Mouse (Mus musculus) kidney, adult 2 months (tissue): ENCODE results near the gene Hoxc6.

Experiments used
- CTCF ChIP-seq: fragments of 200-500 bp; conservative IDR thresholded peaks from 2 replicates; pipeline ENCODE4 v1.5.1; 2011; ENCODE audit warnings: low read depth, mild to moderate bottlenecking, control low read depth, low read length, moderate library complexity, mixed read lengths; ENCODE audit not compliant: insufficient read depth, insufficient read length
- POLR2A ChIP-seq: fragments of 200-500 bp; IDR thresholded peaks from one replicate; pipeline ENCODE4 v1.6.1; 2011; ENCODE audit warnings: low read depth, low read length, control low read depth

DNA sequence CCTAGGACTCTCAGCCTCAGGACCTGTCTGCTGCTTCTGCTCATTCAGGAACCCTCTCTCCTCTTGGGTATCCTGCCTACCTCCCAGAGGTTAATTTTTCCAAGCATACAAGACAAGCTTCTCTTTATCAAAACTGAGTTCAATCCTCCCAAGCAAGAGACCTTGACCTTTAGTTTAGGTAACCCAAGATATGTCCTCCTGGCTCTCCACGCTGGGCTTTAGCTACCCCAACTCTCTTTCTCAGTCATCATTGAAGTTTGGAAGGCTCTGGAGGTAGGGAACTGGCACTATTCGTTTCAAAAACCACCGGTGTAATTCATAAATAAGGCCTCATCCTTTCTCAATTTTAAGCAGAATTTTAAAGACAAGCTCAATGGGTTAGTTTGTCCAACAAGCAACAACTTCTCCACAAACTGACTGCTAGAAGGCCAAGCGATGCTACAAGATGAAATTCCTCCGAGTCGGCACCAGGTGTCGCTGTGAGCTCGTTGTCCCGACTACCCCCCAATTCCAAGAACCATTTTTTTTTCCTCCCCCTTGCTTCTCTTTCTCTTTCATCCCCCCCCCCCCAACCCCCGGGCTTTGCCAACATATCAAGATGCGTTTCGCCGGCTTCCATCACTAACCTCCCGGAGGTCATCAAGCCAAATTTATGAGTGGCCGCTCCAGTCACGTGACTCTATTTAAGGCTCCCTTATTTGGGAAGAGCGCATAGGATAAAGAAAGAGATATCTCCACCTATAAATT is 15.4 kb downstream of the Hoxc6 start:
- peak; percentile 85 for TF ChIP-seq CTCF
- TF ChIP-seq POLR2A: no peak
